Mouse (Mus musculus) ES-E14 (cell line): ENCODE data around the gene Aldh1l1. TPM values are rescaled to one million over a fixed set of nuclear protein-coding genes. Genes with fewer than 3 reads are reported as not detected.

ENCODE experiments used
- DNase-seq: peaks from one replicate; pipeline ENCODE4 v3.0.0-alpha.2; 2013; ENCODE audit warnings: low read depth, low spot score
- H3K27ac ChIP-seq: 2 replicates; pipeline ENCODE4 v1.5.1; 2012; ENCODE audit warnings: low read depth, mild to moderate bottlenecking, low read length, moderate library complexity, mixed read lengths; ENCODE audit not compliant: poor library complexity, insufficient read depth, severe bottlenecking
- H3K36me3 ChIP-seq: 2 replicates; pipeline ENCODE4 v1.6.1; 2012; ENCODE audit warnings: mild to moderate bottlenecking, low read length, moderate library complexity, mixed read lengths; ENCODE audit not compliant: control insufficient read depth, poor library complexity, insufficient read depth, severe bottlenecking
- H3K4me1 ChIP-seq, 2 experiments: fragments of 150-350 bp in 1 of 2; sonication (generic) in 1 of 2; 2 replicates each; pipeline ENCODE4 v1.6.1; 2012; ENCODE audit warnings: low read length in 2 of 2, mild to moderate bottlenecking in 1 of 2, mixed read lengths in 1 of 2; ENCODE audit not compliant: control insufficient read depth in 2 of 2, insufficient read depth in 2 of 2, poor library complexity in 1 of 2
- H3K4me3 ChIP-seq, 2 experiments: fragments of 150-350 bp in 1 of 2; sonication (generic) in 1 of 2; 2 replicates each; pipeline ENCODE4 v1.5.1; 2012; ENCODE audit warnings: low read length in 2 of 2, low read depth in 1 of 2, mild to moderate bottlenecking in 1 of 2, mixed read lengths in 1 of 2; ENCODE audit not compliant: insufficient read depth in 1 of 2, poor library complexity in 1 of 2, severe bottlenecking in 1 of 2
- H3K9ac ChIP-seq: 2 replicates; pipeline ENCODE4 v1.6.1; 2012; ENCODE audit warnings: low read depth, mild to moderate bottlenecking, low read length, mixed read lengths; ENCODE audit not compliant: poor library complexity, insufficient read depth, severe bottlenecking
- H3K9me3 ChIP-seq: fragments of 150-350 bp; sonication (generic); 2 replicates; pipeline ENCODE4 v1.6.1; 2012; ENCODE audit warnings: low read depth, mild to moderate bottlenecking, low read length; ENCODE audit not compliant: control insufficient read depth, insufficient read depth
- CHD2 ChIP-seq: IDR thresholded peaks from 2 replicates; pipeline ENCODE4 v1.6.1; 2014; ENCODE audit warnings: mild to moderate bottlenecking, low read depth, low read length, inconsistent platforms
- HCFC1 ChIP-seq: IDR thresholded peaks from 2 replicates; pipeline ENCODE4 v1.6.1; 2012; ENCODE audit warnings: low read length, inconsistent platforms, borderline replicate concordance; ENCODE audit not compliant: insufficient read depth
- MAFK ChIP-seq: IDR thresholded peaks from 2 replicates; pipeline ENCODE4 v1.6.1; 2014; ENCODE audit warnings: mild to moderate bottlenecking, low read depth, low read length, inconsistent platforms; ENCODE audit not compliant: insufficient read depth
- ZC3H11A ChIP-seq: IDR thresholded peaks from 2 replicates; pipeline ENCODE4 v1.6.1; 2012; ENCODE audit warnings: low read depth, mild to moderate bottlenecking, inconsistent platforms, low read length, borderline replicate concordance
- ZNF384 ChIP-seq: IDR thresholded peaks from 2 replicates; pipeline ENCODE4 v1.6.1; 2012; ENCODE audit warnings: low read depth, low read length, inconsistent platforms
- in situ Hi-C, 2 experiments: fragments of 600-800 bp; cut with MboI; formaldehyde crosslinking; loops; one replicate each; pipeline ENCODE4 v1.15.1; 2025; ENCODE audit warnings: low sequenced_read_pairs in 2 of 2, inconsistent platforms in 1 of 2; ENCODE audit not compliant: unreplicated experiment in 2 of 2
- total RNA-seq: library from RNA; depleted of rRNA; stranded (reverse); fragments of 300-350 nt; gene quantifications from 2 replicates; pipeline ENCODE4 v1.2.3, GENCODE M21; 2012

The Aldh1l1 gene
- total RNA-seq, 1 experiment: 3.9 TPM

GRCm38 (mm10) chr6:90597592-90597991 lies 111.4 kb downstream of the Aldh1l1 start:
- TF ChIP-seq ZNF384: no peak
- no peak for TF ChIP-seq ZC3H11A
- TF ChIP-seq CHD2: no peak
- no peak for TF ChIP-seq MAFK
- TF ChIP-seq HCFC1: no peak
- DNase-seq: no peak
- no peaks in the 10 kb centered on the region for H3K4me1 ChIP-seq
- no peak overlapping the region for H3K4me3 ChIP-seq
- H3K9me3 ChIP-seq: no peaks in the 10 kb centered on the region
- no peak overlapping the region for H3K9ac ChIP-seq
- H3K36me3 ChIP-seq: no peaks in the 10 kb centered on the region
- no peak overlapping the region for H3K27ac ChIP-seq
- in situ Hi-C loops: no loop called here

GRCm38 (mm10) chr6:90598197-90598596 lies 112.0 kb downstream of the Aldh1l1 start:
- Histone ChIP-seq H3K27ac (no peak overlapping the region), H3K36me3 (no peaks in the 10 kb centered on the region), H3K4me3 (no peak overlapping the region), H3K9ac (no peak overlapping the region), H3K9me3 (no peaks in the 10 kb centered on the region), H3K4me1 (no peaks in the 10 kb centered on the region)
- no peak for DNase-seq
- TF ChIP-seq HCFC1 (no peak), ZNF384 (no peak), ZC3H11A (no peak)
- in situ Hi-C loops: no loop called here

- H3K36me3 ChIP-seq: no peaks in the 10 kb centered on the region
- DNase-seq: no peak
- H3K27ac ChIP-seq: no peak overlapping the region
- no peak overlapping the region for H3K4me3 ChIP-seq
- TF ChIP-seq ZNF384 (no peak), CHD2 (no peak), HCFC1 (no peak), ZC3H11A (no peak), MAFK (no peak)
- no peaks in the 10 kb centered on the region for H3K4me1 ChIP-seq
- no peak overlapping the region for H3K9ac ChIP-seq
- H3K9me3 ChIP-seq: no peaks in the 10 kb centered on the region
- in situ Hi-C loops: no loop called here
Observed at GRCm38 (mm10) chr6:90600351-90600750, 114.1 kb downstream of the Aldh1l1 start.

- no peaks in the 10 kb centered on the region; a peak in 1 of 4 replicates for H3K4me1 ChIP-seq
- in situ Hi-C loops: no loop called here
Observed at GRCm38 (mm10) chr6:90601736-90602135, 115.5 kb downstream of the Aldh1l1 start.

GRCm38 (mm10) chr6:90602304-90602703 lies 116.1 kb downstream of the Aldh1l1 start:
- Histone ChIP-seq H3K9me3 (no peaks in the 10 kb centered on the region), H3K4me3 (no peak overlapping the region), H3K4me1 (no peaks in the 10 kb centered on the region; a peak in 1 of 4 replicates), H3K27ac (no peak overlapping the region), H3K36me3 (no peaks in the 10 kb centered on the region), H3K9ac (no peak overlapping the region)
- TF ChIP-seq ZNF384 (no peak), HCFC1 (no peak), CHD2 (no peak), ZC3H11A (no peak), MAFK (no peak)
- in situ Hi-C loops: no loop called here
- DNase-seq: no peak

More at GRCm38 (mm10) chr6:90601736-90602135, 115.5 kb downstream of the Aldh1l1 start:
- Histone ChIP-seq H3K36me3 (no peaks in the 10 kb centered on the region), H3K4me3 (no peak overlapping the region), H3K9ac (no peak overlapping the region), H3K9me3 (no peaks in the 10 kb centered on the region), H3K27ac (no peak overlapping the region)
- no peak for DNase-seq
- TF ChIP-seq ZC3H11A (no peak), MAFK (no peak), ZNF384 (no peak), CHD2 (no peak), HCFC1 (no peak)
